Mouse (Mus musculus): ENCODE data around the gene Vwa8.

- no peak for TF ChIP-seq CTCF (IDR thresholded peaks at IDR 0.05; ENCODE audit: low read depth, low read length)
- TF ChIP-seq GATA1 (IDR thresholded peaks at IDR 0.05; ENCODE audit: borderline replicate concordance, low read length): no peak
- no peak for TF ChIP-seq TAL1 (conservative IDR thresholded peaks at IDR 0.05; ENCODE audit: low read depth, low read length)
- no peak for TF ChIP-seq GATA2 (IDR thresholded peaks at IDR 0.05; ENCODE audit: borderline replicate concordance, low read depth, low read length)
Measured at GRCm38 (mm10) chr14:79234513-79234912, 385.7 kb downstream of the Vwa8 start.
